Mouse (Mus musculus): ENCODE measurements around the gene Sgms2. TPM values are rescaled to one million over a fixed set of nuclear protein-coding genes. Genes with fewer than 3 reads are reported as not detected.

Sgms2 gene
- polyA plus RNA-seq, 1 experiment, result 2.8 TPM

DNA sequence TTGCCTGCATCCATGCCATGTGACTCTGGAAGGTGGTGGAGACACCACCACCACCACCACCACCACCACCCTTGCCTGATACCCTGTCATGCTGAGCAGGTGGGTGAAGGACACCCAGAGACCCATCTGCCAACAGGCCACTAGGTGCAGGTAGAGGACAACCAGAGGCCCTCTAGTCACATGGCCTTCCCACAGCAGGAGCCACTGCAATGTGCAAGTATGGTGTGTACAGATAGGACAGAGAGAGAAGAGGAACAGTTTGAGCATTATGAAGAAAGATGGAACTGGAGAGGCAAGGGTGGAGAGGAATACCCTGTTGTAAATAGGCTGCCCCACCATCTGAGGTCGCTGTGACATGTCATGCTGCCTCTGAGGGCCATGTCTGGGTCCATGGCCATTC lies 3.9 kb upstream of the Sgms2 start:
- no peaks in the 10 kb centered on the region for H3K4me1 ChIP-seq (ENCODE audit: control insufficient read depth, insufficient read depth, low read length)
- no peak overlapping the region for H3K4me3 ChIP-seq (replicated peaks; ENCODE audit: insufficient read depth, low read depth, low read length)
- no peak for DNase-seq
- WGBS, result 81% methylated on average over 1 of the region's 1 CpGs
- no peak overlapping the region for H3K27ac ChIP-seq (ENCODE audit: insufficient read depth, low read length)
- no peak for TF ChIP-seq CTCF (IDR thresholded peaks at IDR 0.05; ENCODE audit: borderline replicate concordance, insufficient read depth, low read depth, low read length)
- no peak for TF ChIP-seq POLR2A (IDR thresholded peaks at IDR 0.05; ENCODE audit: borderline replicate concordance, insufficient read depth, low read length)
- no peaks in the 10 kb centered on the region for H3K27me3 ChIP-seq (ENCODE audit: control insufficient read depth, insufficient read depth, low read length)

GRCm38 (mm10) chr3:131493194-131493593 lies 2.0 kb upstream of the Sgms2 start:
- DNase-seq, result no peak
- WGBS, result 84% methylated on average over 6 of the region's 6 CpGs

GRCm38 (mm10) chr3:131491980-131492379 lies 769 bp upstream of the Sgms2 start:
- TF ChIP-seq POLR2A (IDR thresholded peaks at IDR 0.05; ENCODE audit: borderline replicate concordance, insufficient read depth, low read length), result no peak
- TF ChIP-seq CTCF (IDR thresholded peaks at IDR 0.05; ENCODE audit: borderline replicate concordance, insufficient read depth, low read depth, low read length), result no peak
- DNase-seq, result no peak
- Histone ChIP-seq H3K4me1 (ENCODE audit: control insufficient read depth, insufficient read depth, low read length) (no peaks in the 10 kb centered on the region), H3K27ac (ENCODE audit: insufficient read depth, low read length) (no peak overlapping the region), H3K4me3 (replicated peaks; ENCODE audit: insufficient read depth, low read depth, low read length) (no peak overlapping the region), H3K27me3 (ENCODE audit: control insufficient read depth, insufficient read depth, low read length) (no peaks in the 10 kb centered on the region)
- WGBS, result 94% methylated on average over 7 of the region's 7 CpGs

More at GRCm38 (mm10) chr3:131493194-131493593, 2.0 kb upstream of the Sgms2 start:
- Histone ChIP-seq H3K27ac (ENCODE audit: insufficient read depth, low read length) (no peak overlapping the region), H3K27me3 (ENCODE audit: control insufficient read depth, insufficient read depth, low read length) (no peaks in the 10 kb centered on the region), H3K4me3 (replicated peaks; ENCODE audit: insufficient read depth, low read depth, low read length) (no peak overlapping the region), H3K4me1 (ENCODE audit: control insufficient read depth, insufficient read depth, low read length) (no peaks in the 10 kb centered on the region)
- no peak for TF ChIP-seq POLR2A (IDR thresholded peaks at IDR 0.05; ENCODE audit: borderline replicate concordance, insufficient read depth, low read length)
- no peak for TF ChIP-seq CTCF (IDR thresholded peaks at IDR 0.05; ENCODE audit: borderline replicate concordance, insufficient read depth, low read depth, low read length)

- DNase-seq, result peak; percentile 82 to 86
- TF ChIP-seq POLR2A (IDR thresholded peaks at IDR 0.05; ENCODE audit: borderline replicate concordance, insufficient read depth, low read length) (no peak), CTCF (IDR thresholded peaks at IDR 0.05; ENCODE audit: borderline replicate concordance, insufficient read depth, low read depth, low read length) (no peak)
- H3K27me3 ChIP-seq (ENCODE audit: control insufficient read depth, insufficient read depth, low read length), result no peaks in the 10 kb centered on the region
- peak overlapping the region; percentile 58 for H3K27ac ChIP-seq (ENCODE audit: insufficient read depth, low read length)
- WGBS, result under 1% methylated on average over 65 of the region's 78 CpGs
- H3K4me1 ChIP-seq (ENCODE audit: control insufficient read depth, insufficient read depth, low read length), result no peaks in the 10 kb centered on the region
- H3K4me3 ChIP-seq (replicated peaks; ENCODE audit: insufficient read depth, low read depth, low read length), result peak overlapping the region; percentile 80
Observed at GRCm38 (mm10) chr3:131490143-131490908, 885 bp downstream of the Sgms2 start.

GRCm38 (mm10) chr3:131489657-131490142 lies 1.5 kb downstream of the Sgms2 start:
- H3K4me1 ChIP-seq (ENCODE audit: control insufficient read depth, insufficient read depth, low read length), result no peaks in the 10 kb centered on the region
- peak; percentile 74 to 82 for DNase-seq
- peak overlapping the region; percentile 58 for H3K27ac ChIP-seq (ENCODE audit: insufficient read depth, low read length)
- peak overlapping the region; percentile 80 for H3K4me3 ChIP-seq (replicated peaks; ENCODE audit: insufficient read depth, low read depth, low read length)
- H3K27me3 ChIP-seq (ENCODE audit: control insufficient read depth, insufficient read depth, low read length), result no peaks in the 10 kb centered on the region
- WGBS, result under 1% methylated on average over 36 of the region's 36 CpGs
- TF ChIP-seq CTCF (IDR thresholded peaks at IDR 0.05; ENCODE audit: borderline replicate concordance, insufficient read depth, low read depth, low read length) (no peak), POLR2A (IDR thresholded peaks at IDR 0.05; ENCODE audit: borderline replicate concordance, insufficient read depth, low read length) (0 out of 2 replicates have a peak, but pooled peaks have one; percentile 2)

- no peak for DNase-seq
- TF ChIP-seq POLR2A (IDR thresholded peaks at IDR 0.05; ENCODE audit: borderline replicate concordance, insufficient read depth, low read length) (no peak), CTCF (IDR thresholded peaks at IDR 0.05; ENCODE audit: borderline replicate concordance, insufficient read depth, low read depth, low read length) (no peak)
- Histone ChIP-seq H3K4me1 (ENCODE audit: control insufficient read depth, insufficient read depth, low read length) (no peaks in the 10 kb centered on the region), H3K4me3 (replicated peaks; ENCODE audit: insufficient read depth, low read depth, low read length) (no peak overlapping the region), H3K27me3 (ENCODE audit: control insufficient read depth, insufficient read depth, low read length) (no peaks in the 10 kb centered on the region), H3K27ac (ENCODE audit: insufficient read depth, low read length) (no peak overlapping the region)
- WGBS, result 48% methylated on average over 5 of the region's 5 CpGs
Observed at GRCm38 (mm10) chr3:131488969-131489368, 2.2 kb downstream of the Sgms2 start.

GRCm38 (mm10) chr3:131488403-131488802 lies 2.8 kb downstream of the Sgms2 start:
- Histone ChIP-seq H3K27ac (ENCODE audit: insufficient read depth, low read length) (no peak overlapping the region), H3K4me1 (ENCODE audit: control insufficient read depth, insufficient read depth, low read length) (no peaks in the 10 kb centered on the region), H3K27me3 (ENCODE audit: control insufficient read depth, insufficient read depth, low read length) (no peaks in the 10 kb centered on the region), H3K4me3 (replicated peaks; ENCODE audit: insufficient read depth, low read depth, low read length) (no peak overlapping the region)
- DNase-seq, result no peak
- TF ChIP-seq CTCF (IDR thresholded peaks at IDR 0.05; ENCODE audit: borderline replicate concordance, insufficient read depth, low read depth, low read length) (no peak), POLR2A (IDR thresholded peaks at IDR 0.05; ENCODE audit: borderline replicate concordance, insufficient read depth, low read length) (no peak)
- 83% methylated on average over 9 of the region's 9 CpGs for WGBS

DNA sequence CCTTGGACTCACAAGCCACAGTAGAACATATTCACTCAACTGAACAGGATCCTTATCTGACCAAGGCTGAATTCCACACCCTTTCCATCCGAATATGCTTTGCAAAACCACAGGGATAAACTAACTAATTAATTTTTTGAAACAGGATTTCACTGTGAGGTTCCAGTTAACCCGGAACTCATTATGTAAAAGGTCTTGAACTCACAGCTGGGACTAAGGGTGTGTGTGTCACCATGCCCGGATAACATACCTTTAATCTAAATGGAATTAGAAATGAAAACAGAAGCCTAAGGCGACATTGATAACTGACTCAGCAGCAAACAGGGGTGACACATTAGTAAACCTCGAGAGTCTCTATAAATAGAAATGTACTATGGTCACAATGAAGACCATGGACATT lies 5.8 kb downstream of the Sgms2 start:
- no peak overlapping the region for H3K4me3 ChIP-seq (replicated peaks; ENCODE audit: insufficient read depth, low read depth, low read length)
- DNase-seq, result no peak
- H3K27me3 ChIP-seq (ENCODE audit: control insufficient read depth, insufficient read depth, low read length), result no peaks in the 10 kb centered on the region
- H3K27ac ChIP-seq (ENCODE audit: insufficient read depth, low read length), result no peak overlapping the region
- 79% methylated on average over 5 of the region's 5 CpGs for WGBS
- no peaks in the 10 kb centered on the region for H3K4me1 ChIP-seq (ENCODE audit: control insufficient read depth, insufficient read depth, low read length)
- TF ChIP-seq CTCF (IDR thresholded peaks at IDR 0.05; ENCODE audit: borderline replicate concordance, insufficient read depth, low read depth, low read length) (no peak), POLR2A (IDR thresholded peaks at IDR 0.05; ENCODE audit: borderline replicate concordance, insufficient read depth, low read length) (no peak)

Measured in cerebellum, adult 2 months (tissue).